Mouse (Mus musculus): ENCODE results near the gene Gm11564. TPM values are rescaled to one million over a fixed set of nuclear protein-coding genes. Genes with fewer than 3 reads are reported as not detected.

Gm11564 gene
- not detected for polyA plus RNA-seq (2014; fragmentation: Illumina TruSeq; extraction: RNeasy Lipid Tissue Mini Kit (QIAGEN cat#74804); ENCODE audit: low read depth, low replicate concordance)

DNA sequence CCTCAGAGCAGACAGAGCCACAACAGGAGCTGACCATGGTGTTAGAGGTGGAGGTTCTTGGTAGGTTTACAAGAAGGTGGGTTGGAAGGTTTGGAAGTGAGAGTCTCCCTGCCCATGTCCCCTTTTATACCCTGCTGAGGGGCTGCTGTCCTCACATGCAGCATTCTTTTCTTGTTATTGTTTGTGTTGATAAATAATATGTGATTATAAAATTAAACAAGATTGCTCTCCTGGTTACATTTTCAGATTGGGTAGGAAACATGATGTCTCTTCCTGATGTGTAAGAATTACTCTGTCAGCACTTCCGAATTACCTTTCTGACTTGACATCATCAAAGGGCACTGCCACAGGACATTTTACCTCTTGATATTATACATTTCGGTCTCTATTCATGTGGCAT, at the start of gene Gm11564:
Gene Gm11564, minus strand, starts transcription at position 101 of the 400 bp plus-strand sequence.

DNA sequence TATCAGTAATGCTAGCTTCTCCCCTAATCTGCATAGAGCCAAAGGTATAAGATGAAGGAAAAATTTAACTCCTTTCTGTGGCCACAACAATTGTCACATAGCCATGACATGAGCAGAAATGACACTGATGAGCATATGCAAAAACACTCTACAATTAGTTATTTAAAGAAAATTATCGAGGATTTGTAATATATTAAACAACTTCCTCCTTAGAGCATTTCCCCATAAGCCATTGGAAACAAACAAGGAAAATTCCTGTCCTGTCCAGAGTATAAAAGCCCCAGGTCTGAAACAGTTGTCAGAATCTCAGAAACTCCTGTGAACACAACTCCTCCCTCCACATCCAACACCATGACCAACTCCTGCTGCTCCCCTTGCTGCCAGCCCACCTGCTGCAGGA, 48.7 kb upstream of the Gm11564 start, which contains the start of gene Gm11559:
Gene Gm11559, plus strand, starts transcription at position 301 of the 400 bp plus-strand sequence.

DNA sequence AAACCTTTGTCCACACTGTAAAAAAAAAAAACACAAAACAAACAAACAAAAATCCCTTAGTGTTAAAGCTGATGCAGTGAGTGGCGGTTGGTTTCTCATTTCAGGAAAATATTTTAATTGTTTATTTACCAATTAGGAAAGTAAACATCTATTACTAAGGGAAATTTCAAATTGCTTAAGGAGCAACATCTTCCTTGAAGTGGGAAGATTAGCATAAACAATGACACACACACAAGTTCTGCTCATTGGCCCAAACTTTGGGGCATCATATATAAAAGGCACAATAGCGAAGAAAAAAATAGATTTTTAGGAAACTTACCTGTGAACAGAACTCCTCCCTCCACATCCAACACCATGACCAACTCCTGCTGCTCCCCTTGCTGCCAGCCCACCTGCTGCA, 42.2 kb upstream of the Gm11564 start, which contains the start of gene Gm11568:
Gene Gm11568, plus strand, starts transcription at position 301 of the 400 bp plus-strand sequence.

DNA sequence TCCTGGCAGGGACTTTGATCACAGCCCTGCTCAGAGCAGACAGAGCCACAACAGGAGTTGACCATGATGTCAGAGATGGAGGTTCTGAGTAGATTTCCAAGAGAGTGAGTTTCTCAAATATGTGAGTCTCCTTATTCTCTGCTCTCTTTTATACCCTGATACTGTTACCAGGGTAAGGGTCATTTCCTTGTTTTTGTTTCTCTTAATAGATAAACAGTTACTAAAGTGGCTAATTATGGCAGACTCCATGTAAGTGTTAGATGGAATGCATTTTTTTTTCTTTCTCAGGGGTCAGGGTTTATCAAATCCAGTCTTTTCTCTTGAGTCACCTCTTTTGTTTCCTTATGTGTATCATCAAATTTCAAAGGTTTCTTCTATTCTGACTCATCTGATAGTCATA, 36.0 kb upstream of the Gm11564 start, which contains the start of gene Krtap4-16:
Gene Krtap4-16, minus strand, starts transcription at position 101 of the 400 bp plus-strand sequence.

DNA sequence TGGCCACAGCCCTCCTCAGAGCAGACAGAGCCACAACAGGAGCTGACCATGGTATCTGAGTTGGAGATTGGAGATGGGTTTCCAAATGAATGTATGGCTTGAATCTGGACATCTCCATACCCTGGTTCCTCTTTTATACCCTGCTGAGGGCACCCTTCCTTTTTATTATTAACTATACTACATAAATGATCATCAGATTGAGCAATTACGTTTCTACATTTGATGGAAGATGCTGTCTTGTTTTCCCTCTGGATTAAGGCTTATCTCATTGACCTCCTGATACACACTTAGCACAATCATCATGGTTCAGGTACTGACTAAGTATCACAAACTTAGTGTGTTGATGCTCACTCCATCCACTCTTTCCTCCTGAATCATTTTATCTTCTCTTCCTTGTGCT, 22.5 kb upstream of the Gm11564 start, which contains the start of gene 2300003K06Rik:
Gene 2300003K06Rik, minus strand, starts transcription at position 101 of the 400 bp plus-strand sequence.

DNA sequence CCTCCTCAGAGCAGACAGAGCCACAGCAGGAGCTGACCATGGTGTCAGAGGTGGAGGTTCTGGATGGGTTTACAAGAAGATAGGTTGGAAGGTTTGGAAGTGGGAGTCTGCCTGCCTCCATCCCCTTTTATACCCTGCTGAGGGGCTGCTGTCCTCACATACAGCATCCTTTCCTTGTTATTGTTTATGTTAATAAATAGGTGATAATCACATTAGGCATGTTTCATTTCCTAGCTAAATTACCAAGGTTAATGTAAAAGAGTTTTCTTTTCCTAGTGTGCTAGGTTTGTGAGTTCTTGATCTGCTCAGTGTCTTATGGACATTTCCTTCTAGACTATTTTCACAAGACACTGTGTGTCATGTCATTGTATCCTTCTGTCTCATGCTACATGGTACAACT, 5.7 kb downstream of the Gm11564 start, which contains the start of gene Krtap4-13:
Gene Krtap4-13, minus strand, starts transcription at position 101 of the 400 bp plus-strand sequence.

DNA sequence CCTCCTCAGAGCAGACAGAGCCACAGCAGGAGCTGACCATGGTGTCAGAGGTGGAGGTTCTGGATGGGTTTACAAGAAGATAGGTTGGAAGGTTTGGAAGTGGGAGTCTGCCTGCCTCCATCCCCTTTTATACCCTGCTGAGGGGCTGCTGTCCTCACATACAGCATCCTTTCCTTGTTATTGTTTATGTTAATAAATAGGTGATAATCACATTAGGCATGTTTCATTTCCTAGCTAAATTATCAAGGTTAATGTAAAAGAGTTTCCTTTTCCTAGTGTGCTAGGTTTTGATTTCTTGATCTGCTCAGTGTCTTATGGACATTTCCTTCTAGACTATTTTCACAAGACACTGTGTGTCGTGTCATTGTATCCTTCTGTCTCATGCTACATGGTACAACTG, 11.1 kb downstream of the Gm11564 start, which contains the start of gene Gm11554:
Gene Gm11554, minus strand, starts transcription at position 101 of the 400 bp plus-strand sequence.

DNA sequence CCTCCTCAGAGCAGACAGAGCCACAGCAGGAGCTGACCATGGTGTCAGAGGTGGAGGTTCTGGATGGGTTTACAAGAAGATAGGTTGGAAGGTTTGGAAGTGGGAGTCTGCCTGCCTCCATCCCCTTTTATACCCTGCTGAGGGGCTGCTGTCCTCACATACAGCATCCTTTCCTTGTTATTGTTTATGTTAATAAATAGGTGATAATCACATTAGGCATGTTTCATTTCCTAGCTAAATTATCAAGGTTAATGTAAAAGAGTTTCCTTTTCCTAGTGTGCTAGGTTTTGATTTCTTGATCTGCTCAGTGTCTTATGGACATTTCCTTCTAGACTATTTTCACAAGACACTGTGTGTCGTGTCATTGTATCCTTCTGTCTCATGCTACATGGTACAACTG, 16.6 kb downstream of the Gm11564 start, which contains the start of gene Gm11569:
Gene Gm11569, minus strand, starts transcription at position 101 of the 400 bp plus-strand sequence.

DNA sequence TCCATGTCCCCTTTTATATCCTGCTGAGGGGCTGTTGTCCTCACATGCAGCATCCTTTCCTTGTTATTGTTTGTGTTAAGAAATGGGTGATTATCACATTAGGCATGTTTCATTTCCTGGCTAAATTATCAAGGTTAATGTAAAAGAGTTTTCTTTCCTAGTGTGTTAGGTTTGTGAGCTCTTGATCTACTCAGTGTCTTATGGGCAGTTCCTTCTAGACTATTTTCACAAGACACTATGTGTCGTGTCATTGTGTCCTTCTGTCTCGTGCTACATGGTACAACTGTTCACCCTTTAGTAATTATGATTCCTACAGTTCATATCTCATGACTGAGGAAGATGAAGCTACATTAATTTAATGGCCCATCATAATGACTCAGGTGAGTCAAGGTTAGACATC, 22.1 kb downstream of the Gm11564 start, which contains the start of gene Gm11596:
Gene Gm11596, minus strand, starts transcription at position 101 of the 400 bp plus-strand sequence.

DNA sequence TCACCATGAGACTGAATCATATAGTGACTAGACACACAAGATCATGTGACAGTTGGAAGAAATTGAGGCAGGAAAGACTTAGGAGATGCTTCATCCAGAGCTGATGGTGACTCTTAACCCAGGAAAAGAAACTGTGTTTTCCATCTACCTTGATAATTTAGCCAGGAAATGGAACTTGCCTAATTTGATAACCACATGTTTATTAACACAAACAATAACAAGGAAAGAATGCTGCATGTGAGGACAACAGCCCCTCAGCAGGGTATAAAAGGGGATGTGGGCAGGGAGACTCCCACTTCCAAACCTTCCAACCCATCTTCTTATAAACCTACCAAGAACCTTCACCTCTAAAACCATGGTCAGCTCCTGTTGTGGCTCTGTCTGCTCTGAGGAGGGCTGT, 30.6 kb downstream of the Gm11564 start, which contains the start of gene Krtap4-9:
Gene Krtap4-9, plus strand, starts transcription at position 301 of the 400 bp plus-strand sequence.

DNA sequence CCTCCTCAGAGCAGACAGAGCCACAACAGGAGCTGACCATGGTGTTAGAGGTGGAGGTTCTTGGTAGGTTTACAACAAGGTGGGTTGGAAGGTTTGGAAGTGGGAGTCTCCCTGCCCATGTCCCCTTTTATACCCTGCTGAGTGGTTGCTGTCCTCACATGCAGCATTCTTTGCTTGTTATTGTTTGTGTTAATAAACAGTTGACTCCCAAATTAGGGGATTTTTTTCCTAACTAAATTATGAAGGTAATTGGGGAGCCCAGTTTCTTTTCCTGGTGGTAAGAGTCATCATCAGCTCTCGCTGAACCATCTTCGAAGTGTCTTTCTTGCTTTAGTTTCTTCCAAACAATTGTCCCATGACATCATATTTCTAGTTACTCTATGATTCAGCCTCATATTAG, 34.9 kb downstream of the Gm11564 start, which contains the start of gene Krtap4-8:
Gene Krtap4-8, minus strand, starts transcription at position 101 of the 400 bp plus-strand sequence.

DNA sequence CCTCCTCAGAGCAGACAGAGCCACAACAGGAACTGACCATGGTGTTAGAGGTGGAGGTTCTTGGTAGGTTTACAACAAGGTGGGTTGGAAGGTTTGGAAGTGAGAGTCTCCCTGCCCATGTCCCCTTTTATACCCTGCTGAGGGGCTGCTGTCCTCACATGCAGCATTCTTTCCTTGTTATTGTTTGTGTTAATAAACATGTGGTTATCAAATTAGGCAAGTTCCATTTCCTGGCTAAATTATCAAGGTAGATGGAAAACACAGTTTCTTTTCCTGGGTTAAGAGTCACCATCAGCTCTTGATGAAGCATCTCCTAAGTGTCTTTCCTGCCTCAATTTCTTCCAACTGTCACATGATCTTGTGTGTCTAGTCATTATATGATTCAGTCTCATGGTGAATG, 42.7 kb downstream of the Gm11564 start, which contains the start of gene Gm11595:
Gene Gm11595, minus strand, starts transcription at position 101 of the 400 bp plus-strand sequence.

Other genes starting within 250 kb of the Gm11564 start
- not detected for gene Krtap3-1, start 249.0 kb downstream of the Gm11564 start, polyA plus RNA-seq (2014; fragmentation: Illumina TruSeq; extraction: RNeasy Lipid Tissue Mini Kit (QIAGEN cat#74804); ENCODE audit: low read depth, low replicate concordance)
- gene Krtap1-5, start 234.7 kb downstream of the Gm11564 start, polyA plus RNA-seq (2014; fragmentation: Illumina TruSeq; extraction: RNeasy Lipid Tissue Mini Kit (QIAGEN cat#74804); ENCODE audit: low read depth, low replicate concordance) = not detected
- gene Krtap1-4, start 232.0 kb downstream of the Gm11564 start, polyA plus RNA-seq (2014; fragmentation: Illumina TruSeq; extraction: RNeasy Lipid Tissue Mini Kit (QIAGEN cat#74804); ENCODE audit: low read depth, low replicate concordance) = not detected
- not detected for gene Krtap1-3, start 224.3 kb downstream of the Gm11564 start, polyA plus RNA-seq (2014; fragmentation: Illumina TruSeq; extraction: RNeasy Lipid Tissue Mini Kit (QIAGEN cat#74804); ENCODE audit: low read depth, low replicate concordance)
- gene Krtap9-3, start 217.6 kb downstream of the Gm11564 start, polyA plus RNA-seq (2014; fragmentation: Illumina TruSeq; extraction: RNeasy Lipid Tissue Mini Kit (QIAGEN cat#74804); ENCODE audit: low read depth, low replicate concordance) = not detected
- gene Gm11938, start 212.4 kb downstream of the Gm11564 start, polyA plus RNA-seq (2014; fragmentation: Illumina TruSeq; extraction: RNeasy Lipid Tissue Mini Kit (QIAGEN cat#74804); ENCODE audit: low read depth, low replicate concordance) = not detected
- gene Gm11937, start 205.5 kb downstream of the Gm11564 start, polyA plus RNA-seq (2014; fragmentation: Illumina TruSeq; extraction: RNeasy Lipid Tissue Mini Kit (QIAGEN cat#74804); ENCODE audit: low read depth, low replicate concordance) = not detected
- gene Krtap2-4, start 200.8 kb downstream of the Gm11564 start, polyA plus RNA-seq (2014; fragmentation: Illumina TruSeq; extraction: RNeasy Lipid Tissue Mini Kit (QIAGEN cat#74804); ENCODE audit: low read depth, low replicate concordance) = not detected
- gene Gm11562, start 195.2 kb downstream of the Gm11564 start, polyA plus RNA-seq (2014; fragmentation: Illumina TruSeq; extraction: RNeasy Lipid Tissue Mini Kit (QIAGEN cat#74804); ENCODE audit: low read depth, low replicate concordance) = not detected
- gene Krtap4-1, start 187.4 kb downstream of the Gm11564 start, polyA plus RNA-seq (2014; fragmentation: Illumina TruSeq; extraction: RNeasy Lipid Tissue Mini Kit (QIAGEN cat#74804); ENCODE audit: low read depth, low replicate concordance) = not detected
- gene Krtap4-2, start 180.6 kb downstream of the Gm11564 start, polyA plus RNA-seq (2014; fragmentation: Illumina TruSeq; extraction: RNeasy Lipid Tissue Mini Kit (QIAGEN cat#74804); ENCODE audit: low read depth, low replicate concordance) = not detected
- not detected for gene Krtap4-7, start 171.6 kb downstream of the Gm11564 start, polyA plus RNA-seq (2014; fragmentation: Illumina TruSeq; extraction: RNeasy Lipid Tissue Mini Kit (QIAGEN cat#74804); ENCODE audit: low read depth, low replicate concordance)
- not detected for gene Gm11555, start 165.4 kb downstream of the Gm11564 start, polyA plus RNA-seq (2014; fragmentation: Illumina TruSeq; extraction: RNeasy Lipid Tissue Mini Kit (QIAGEN cat#74804); ENCODE audit: low read depth, low replicate concordance)
- not detected for gene Gm11563, start 156.7 kb downstream of the Gm11564 start, polyA plus RNA-seq (2014; fragmentation: Illumina TruSeq; extraction: RNeasy Lipid Tissue Mini Kit (QIAGEN cat#74804); ENCODE audit: low read depth, low replicate concordance)
- gene Krtap4-6, start 149.7 kb downstream of the Gm11564 start, polyA plus RNA-seq (2014; fragmentation: Illumina TruSeq; extraction: RNeasy Lipid Tissue Mini Kit (QIAGEN cat#74804); ENCODE audit: low read depth, low replicate concordance) = not detected
- not detected for gene Gm14190, start 124.9 kb downstream of the Gm11564 start, polyA plus RNA-seq (2014; fragmentation: Illumina TruSeq; extraction: RNeasy Lipid Tissue Mini Kit (QIAGEN cat#74804); ENCODE audit: low read depth, low replicate concordance)
- not detected for gene Gm14180, start 81.4 kb downstream of the Gm11564 start, polyA plus RNA-seq (2014; fragmentation: Illumina TruSeq; extraction: RNeasy Lipid Tissue Mini Kit (QIAGEN cat#74804); ENCODE audit: low read depth, low replicate concordance)
- not detected for gene Gm11595, start 42.8 kb downstream of the Gm11564 start, polyA plus RNA-seq (2014; fragmentation: Illumina TruSeq; extraction: RNeasy Lipid Tissue Mini Kit (QIAGEN cat#74804); ENCODE audit: low read depth, low replicate concordance)
- gene Krtap4-8, start 35.0 kb downstream of the Gm11564 start, polyA plus RNA-seq (2014; fragmentation: Illumina TruSeq; extraction: RNeasy Lipid Tissue Mini Kit (QIAGEN cat#74804); ENCODE audit: low read depth, low replicate concordance) = not detected
- gene Krtap4-9, start 30.5 kb downstream of the Gm11564 start, polyA plus RNA-seq (2014; fragmentation: Illumina TruSeq; extraction: RNeasy Lipid Tissue Mini Kit (QIAGEN cat#74804); ENCODE audit: low read depth, low replicate concordance) = not detected
- not detected for gene Gm11596, start 22.2 kb downstream of the Gm11564 start, polyA plus RNA-seq (2014; fragmentation: Illumina TruSeq; extraction: RNeasy Lipid Tissue Mini Kit (QIAGEN cat#74804); ENCODE audit: low read depth, low replicate concordance)
- not detected for gene Gm11569, start 16.7 kb downstream of the Gm11564 start, polyA plus RNA-seq (2014; fragmentation: Illumina TruSeq; extraction: RNeasy Lipid Tissue Mini Kit (QIAGEN cat#74804); ENCODE audit: low read depth, low replicate concordance)
- gene Gm11554, start 11.2 kb downstream of the Gm11564 start, polyA plus RNA-seq (2014; fragmentation: Illumina TruSeq; extraction: RNeasy Lipid Tissue Mini Kit (QIAGEN cat#74804); ENCODE audit: low read depth, low replicate concordance) = not detected
- gene Krtap4-13, start 5.8 kb downstream of the Gm11564 start, polyA plus RNA-seq (2014; fragmentation: Illumina TruSeq; extraction: RNeasy Lipid Tissue Mini Kit (QIAGEN cat#74804); ENCODE audit: low read depth, low replicate concordance) = not detected
- gene 2300003K06Rik, start 22.4 kb upstream of the Gm11564 start, polyA plus RNA-seq (2014; fragmentation: Illumina TruSeq; extraction: RNeasy Lipid Tissue Mini Kit (QIAGEN cat#74804); ENCODE audit: low read depth, low replicate concordance) = not detected
- not detected for gene Krtap4-16, start 35.9 kb upstream of the Gm11564 start, polyA plus RNA-seq (2014; fragmentation: Illumina TruSeq; extraction: RNeasy Lipid Tissue Mini Kit (QIAGEN cat#74804); ENCODE audit: low read depth, low replicate concordance)
- not detected for gene Gm11568, start 42.3 kb upstream of the Gm11564 start, polyA plus RNA-seq (2014; fragmentation: Illumina TruSeq; extraction: RNeasy Lipid Tissue Mini Kit (QIAGEN cat#74804); ENCODE audit: low read depth, low replicate concordance)
- gene Gm11559, start 48.8 kb upstream of the Gm11564 start, polyA plus RNA-seq (2014; fragmentation: Illumina TruSeq; extraction: RNeasy Lipid Tissue Mini Kit (QIAGEN cat#74804); ENCODE audit: low read depth, low replicate concordance) = not detected
- gene Krtap9-1, start 57.7 kb upstream of the Gm11564 start, polyA plus RNA-seq (2014; fragmentation: Illumina TruSeq; extraction: RNeasy Lipid Tissue Mini Kit (QIAGEN cat#74804); ENCODE audit: low read depth, low replicate concordance) = not detected
- gene Gm11567, start 63.5 kb upstream of the Gm11564 start, polyA plus RNA-seq (2014; fragmentation: Illumina TruSeq; extraction: RNeasy Lipid Tissue Mini Kit (QIAGEN cat#74804); ENCODE audit: low read depth, low replicate concordance) = not detected
- gene Krtap31-1, start 92.3 kb upstream of the Gm11564 start, polyA plus RNA-seq (2014; fragmentation: Illumina TruSeq; extraction: RNeasy Lipid Tissue Mini Kit (QIAGEN cat#74804); ENCODE audit: low read depth, low replicate concordance) = not detected
- gene Gm11565, start 99.1 kb upstream of the Gm11564 start, polyA plus RNA-seq (2014; fragmentation: Illumina TruSeq; extraction: RNeasy Lipid Tissue Mini Kit (QIAGEN cat#74804); ENCODE audit: low read depth, low replicate concordance) = 0.49 TPM
- gene Krtap31-2, start 120.6 kb upstream of the Gm11564 start, polyA plus RNA-seq (2014; fragmentation: Illumina TruSeq; extraction: RNeasy Lipid Tissue Mini Kit (QIAGEN cat#74804); ENCODE audit: low read depth, low replicate concordance) = not detected
- not detected for gene Krtap9-5, start 132.8 kb upstream of the Gm11564 start, polyA plus RNA-seq (2014; fragmentation: Illumina TruSeq; extraction: RNeasy Lipid Tissue Mini Kit (QIAGEN cat#74804); ENCODE audit: low read depth, low replicate concordance)
- gene Krtap29-1, start 163.4 kb upstream of the Gm11564 start, polyA plus RNA-seq (2014; fragmentation: Illumina TruSeq; extraction: RNeasy Lipid Tissue Mini Kit (QIAGEN cat#74804); ENCODE audit: low read depth, low replicate concordance) = not detected
- gene Krtap16-1, start 170.9 kb upstream of the Gm11564 start, polyA plus RNA-seq (2014; fragmentation: Illumina TruSeq; extraction: RNeasy Lipid Tissue Mini Kit (QIAGEN cat#74804); ENCODE audit: low read depth, low replicate concordance) = not detected
- gene Krtap17-1, start 178.3 kb upstream of the Gm11564 start, polyA plus RNA-seq (2014; fragmentation: Illumina TruSeq; extraction: RNeasy Lipid Tissue Mini Kit (QIAGEN cat#74804); ENCODE audit: low read depth, low replicate concordance) = not detected
- not detected for gene Krt33a, start 200.5 kb upstream of the Gm11564 start, polyA plus RNA-seq (2014; fragmentation: Illumina TruSeq; extraction: RNeasy Lipid Tissue Mini Kit (QIAGEN cat#74804); ENCODE audit: low read depth, low replicate concordance)
- gene Krt33b, start 214.2 kb upstream of the Gm11564 start, polyA plus RNA-seq (2014; fragmentation: Illumina TruSeq; extraction: RNeasy Lipid Tissue Mini Kit (QIAGEN cat#74804); ENCODE audit: low read depth, low replicate concordance) = not detected
- not detected for gene Krt34, start 225.9 kb upstream of the Gm11564 start, polyA plus RNA-seq (2014; fragmentation: Illumina TruSeq; extraction: RNeasy Lipid Tissue Mini Kit (QIAGEN cat#74804); ENCODE audit: low read depth, low replicate concordance)
- gene Krt31, start 234.9 kb upstream of the Gm11564 start, polyA plus RNA-seq (2014; fragmentation: Illumina TruSeq; extraction: RNeasy Lipid Tissue Mini Kit (QIAGEN cat#74804); ENCODE audit: low read depth, low replicate concordance) = not detected